Mouse (Mus musculus) lung, postnatal 36 days (tissue): ENCODE data around the gene Grk3.

Source experiments
- DNase-seq: peaks from one replicate; pipeline ENCODE4 v3.0.0; 2022; ENCODE audit warnings: mixed read lengths

The Grk3 gene

GRCm38 (mm10) chr5:113008496-113008895 is 7.1 kb downstream of the Grk3 start:
- no peak for DNase-seq

- no peak for DNase-seq
Observed at GRCm38 (mm10) chr5:113006997-113007396, 8.6 kb downstream of the Grk3 start.

- peak; percentile 68 for DNase-seq
Observed at GRCm38 (mm10) chr5:113005941-113006391, 9.6 kb downstream of the Grk3 start.

GRCm38 (mm10) chr5:113002821-113003380 is 12.7 kb downstream of the Grk3 start:
- no peak for DNase-seq

- no peak for DNase-seq
Observed at GRCm38 (mm10) chr5:112999227-112999626, 16.4 kb downstream of the Grk3 start.

GRCm38 (mm10) chr5:112997516-112998186 is 17.9 kb downstream of the Grk3 start:
- DNase-seq = no peak

- no peak for DNase-seq
Observed at GRCm38 (mm10) chr5:112991245-112991644, 24.3 kb downstream of the Grk3 start.

- DNase-seq = no peak
Observed at GRCm38 (mm10) chr5:112981931-112982330, 33.7 kb downstream of the Grk3 start.

- DNase-seq = no peak
Observed at GRCm38 (mm10) chr5:112979710-112980109, 35.9 kb downstream of the Grk3 start.

- no peak for DNase-seq
Observed at GRCm38 (mm10) chr5:112979195-112979594, 36.4 kb downstream of the Grk3 start.

GRCm38 (mm10) chr5:112977089-112977488 is 38.5 kb downstream of the Grk3 start:
- DNase-seq = peak; percentile 56

GRCm38 (mm10) chr5:112973596-112973995 is 42.0 kb downstream of the Grk3 start:
- DNase-seq = no peak

- peak; percentile 51 for DNase-seq
Observed at GRCm38 (mm10) chr5:112972297-112972696, 43.3 kb downstream of the Grk3 start.

- DNase-seq = no peak
Observed at GRCm38 (mm10) chr5:112963495-112963894, 52.1 kb downstream of the Grk3 start.

GRCm38 (mm10) chr5:112962166-112962565 is 53.4 kb downstream of the Grk3 start:
- no peak for DNase-seq

GRCm38 (mm10) chr5:112960911-112961310 is 54.7 kb downstream of the Grk3 start:
- DNase-seq = no peak

- DNase-seq = no peak
Observed at GRCm38 (mm10) chr5:112958293-112958692, 57.3 kb downstream of the Grk3 start.

GRCm38 (mm10) chr5:112956841-112957240 is 58.8 kb downstream of the Grk3 start:
- no peak for DNase-seq

GRCm38 (mm10) chr5:112956368-112956767 is 59.2 kb downstream of the Grk3 start:
- no peak for DNase-seq

GRCm38 (mm10) chr5:112950847-112951246 is 64.7 kb downstream of the Grk3 start:
- DNase-seq = peak; percentile 39

- DNase-seq = no peak
Observed at GRCm38 (mm10) chr5:112945925-112946324, 69.7 kb downstream of the Grk3 start.

GRCm38 (mm10) chr5:112942244-112942643 is 73.3 kb downstream of the Grk3 start:
- no peak for DNase-seq

- no peak for DNase-seq
Observed at GRCm38 (mm10) chr5:112941001-112941400, 74.6 kb downstream of the Grk3 start.

- DNase-seq = no peak
Observed at GRCm38 (mm10) chr5:112936632-112937031, 79.0 kb downstream of the Grk3 start.

GRCm38 (mm10) chr5:112935436-112935835 is 80.2 kb downstream of the Grk3 start:
- DNase-seq = peak; percentile 53
